Mouse (Mus musculus) embryonic stem cell, embryonic (primary cell): ENCODE results near the gene R3hdml.

Experiments
- CTCF ChIA-PET, 4 experiments: fragments of 300-600 bp in 2 of 4; fragments of 350-600 bp in 2 of 4; sonication (Branson Sonifier 250); formaldehyde crosslinking; loops; one replicate each; lab custom pipeline; 2022; ENCODE audit warnings: inconsistent platforms in 2 of 4; lab: Charles Lee
- POLR2A ChIA-PET, 4 experiments: fragments of 300-600 bp in 2 of 4; fragments of 350-600 bp in 2 of 4; sonication (Branson Sonifier 250); formaldehyde crosslinking; loops; one replicate each; lab custom pipeline; 2022; ENCODE audit warnings: antibody characterized with exemption in 4 of 4, inconsistent platforms in 1 of 4; lab: Charles Lee

The R3hdml gene

DNA sequence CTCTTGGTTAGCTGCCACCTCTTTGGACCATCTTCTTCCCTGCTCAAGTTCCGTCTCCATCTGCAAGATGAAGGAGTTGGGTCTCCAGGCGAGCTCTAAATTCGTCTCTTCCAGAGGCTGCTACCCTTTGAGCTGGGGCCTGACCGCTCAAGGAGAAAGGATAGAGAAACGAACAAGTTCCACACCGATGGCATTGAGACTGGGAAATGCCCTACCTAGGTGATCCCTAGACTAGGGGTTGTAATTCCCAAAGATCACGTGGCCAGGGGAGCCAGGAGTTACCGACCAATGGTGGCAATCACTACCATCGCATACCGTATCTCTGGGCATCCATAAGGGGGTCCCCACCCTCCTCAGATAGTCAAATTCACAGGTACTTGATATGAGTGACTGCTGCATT is 50.6 kb downstream of the R3hdml start:
- ChIA-PET POLR2A (no interaction called here), CTCF (interaction anchor here in 1 of 4 experiments (1.4 kb wide), 1 partner anchor 9 kb away, joined by 3 read pairs; no protein-coding TSS in a partner anchor)

DNA sequence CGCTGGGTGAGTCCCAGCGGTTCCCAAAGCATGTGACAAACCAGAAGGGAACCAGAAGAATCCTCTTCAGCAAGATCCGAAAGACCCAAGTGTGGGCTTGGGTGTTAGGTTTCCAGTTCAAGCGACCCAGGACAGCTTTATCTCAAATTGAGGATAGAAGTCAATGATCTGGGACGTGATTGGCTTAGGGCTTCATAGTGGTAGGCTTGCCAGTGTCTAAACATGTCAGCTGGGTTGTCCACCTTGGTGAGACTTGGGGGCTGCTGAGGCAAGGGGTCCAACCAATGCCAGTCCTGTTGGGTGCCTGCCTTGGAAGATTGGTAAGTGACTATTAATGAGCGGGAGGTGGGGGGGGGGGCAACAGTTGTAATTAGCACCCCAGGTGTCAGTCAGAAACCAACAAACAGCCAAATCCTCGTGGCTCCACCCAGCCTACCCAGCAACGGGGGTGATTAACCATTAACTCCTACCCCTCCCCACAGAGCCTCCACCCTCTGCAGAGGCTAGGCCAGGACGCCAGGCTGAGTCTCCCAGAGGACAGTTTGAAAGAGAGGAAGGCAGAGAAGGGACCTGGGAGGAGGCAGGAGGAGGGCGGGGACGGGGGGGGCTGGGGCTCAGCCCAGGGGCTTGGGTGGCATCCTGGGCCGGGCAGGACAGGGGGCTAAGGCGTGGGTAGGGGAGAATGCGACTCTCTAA is 54.7 kb downstream of the R3hdml start:
- CTCF ChIA-PET = interaction anchor here in 2 of 4 experiments (0.6 to 2.2 kb wide), 4 partner anchors 12 to 426 kb away, joined by 3 to 10 read pairs (median 4); no protein-coding TSS in a partner anchor
- POLR2A ChIA-PET = interaction anchor here in 1 of 4 experiments (0.8 kb wide), 2 partner anchors 64 to 133 kb away, joined by 4 to 14 read pairs; no protein-coding TSS in a partner anchor

GRCm38 (mm10) chr2:163548822-163549221 is 56.7 kb downstream of the R3hdml start:
- CTCF ChIA-PET = interaction anchor here in 2 of 4 experiments (1.0 to 2.2 kb wide), 2 partner anchors 14 to 38 kb away, joined by 3 to 10 read pairs; no protein-coding TSS in a partner anchor
- POLR2A ChIA-PET = interaction anchor here in 1 of 4 experiments (0.7 kb wide), 1 partner anchor 34 kb away, joined by 7 read pairs; no protein-coding TSS in a partner anchor

GRCm38 (mm10) chr2:163549786-163550185 is 57.7 kb downstream of the R3hdml start:
- CTCF ChIA-PET = interaction anchor here in 1 of 4 experiments (0.7 kb wide), 1 partner anchor 288 kb away, joined by 4 read pairs; no protein-coding TSS in a partner anchor

More at GRCm38 (mm10) chr2:163549786-163550185, 57.7 kb downstream of the R3hdml start:
- POLR2A ChIA-PET = interaction anchor here in 1 of 4 experiments (1.4 kb wide), 1 partner anchor 37 kb away, joined by 6 read pairs; no protein-coding TSS in a partner anchor
